Comparison of ENCODE assay signal across 8 mouse cellular contexts in genomic region chr16:58421696-58422354, GRCm38 (mm10). TPM values are rescaled to one million over a fixed set of nuclear protein-coding genes. Genes with fewer than 3 reads are reported as not detected.
DNase-seq lines count a peak whose midpoint lies in the region; ATAC-seq and TF ChIP-seq lines count a peak whose summit lies in the region.
"Had no signal": no experiment of that assay in that cellular context is flagged by ENCODE, and none has a peak within 500 bp of the region (broad histone marks: within the 10 kb centered on the region; RNA-seq: fewer than 3 reads in every experiment).

No protein-coding gene starts in this region.

- no peak overlapping the region for H3K4me3 ChIP-seq in liver, postnatal 0 days (ENCODE audit: low read depth, low read length)
- H3K4me3 ChIP-seq in liver, embryonic 12.5 days = no peak overlapping the region
- H3K4me3 ChIP-seq in intestine, embryonic 15.5 days (replicated peaks) = no peak overlapping the region
- no peak overlapping the region for H3K4me3 ChIP-seq in midbrain, embryonic 11.5 days (ENCODE audit: low read depth, low read length)

- 0 out of 2 replicates have a peak, but pooled peaks have one; percentile 33 for TF ChIP-seq EP300 in liver, postnatal 0 days (IDR thresholded peaks at IDR 0.05; ENCODE audit: low read depth)

- H3K4me1 ChIP-seq in liver, postnatal 0 days (ENCODE audit: insufficient read depth) = 0 out of 2 replicates have a peak, but pooled peaks cover 4% of the 10 kb centered on the region
- H3K4me1 ChIP-seq in liver, embryonic 12.5 days = 0 out of 2 replicates have a peak, but pooled peaks cover 5% of the 10 kb centered on the region
- H3K4me1 ChIP-seq in intestine, embryonic 15.5 days (replicated peaks) = 0 out of 2 replicates have a peak, but pooled peaks cover 5% of the 10 kb centered on the region
- no peaks in the 10 kb centered on the region for H3K4me1 ChIP-seq in midbrain, embryonic 11.5 days (ENCODE audit: control insufficient read depth, insufficient read depth, low read length)

- no peak for DNase-seq in liver, postnatal 0 days
- peak; percentile 8 to 25 for DNase-seq in layer of hippocampus, postnatal 36 days
- DNase-seq in right cerebral cortex, postnatal 36 days (ENCODE audit: low spot score in 2 of 2) = peak; percentile 44 to 56
- no peak for DNase-seq in cerebellum, postnatal 25 days
- DNase-seq in midbrain, embryonic 11.5 days (ENCODE audit: low spot score, missing footprints) = no peak

- H3K9ac ChIP-seq in liver, postnatal 0 days (replicated peaks) = no peak overlapping the region
- H3K9ac ChIP-seq in liver, embryonic 12.5 days = no peak overlapping the region
- H3K9ac ChIP-seq in intestine, embryonic 15.5 days = no peak overlapping the region
- no peak overlapping the region for H3K9ac ChIP-seq in midbrain, embryonic 11.5 days (ENCODE audit: low read length)

- 59% methylated on average over 11 of the region's 11 CpGs for WGBS in liver, postnatal 0 days (ENCODE audit: insufficient replicate concordance)
- WGBS in liver, embryonic 12.5 days (ENCODE audit: insufficient replicate concordance) = 63% methylated on average over 11 of the region's 11 CpGs
- WGBS in intestine, embryonic 15.5 days = 35% methylated on average over 11 of the region's 11 CpGs
- WGBS in midbrain, embryonic 11.5 days = 71% methylated on average over 11 of the region's 11 CpGs

- H3K9me3 ChIP-seq in liver, postnatal 0 days (ENCODE audit: low read length) = no peaks in the 10 kb centered on the region
- no peaks in the 10 kb centered on the region for H3K9me3 ChIP-seq in liver, embryonic 12.5 days (replicated peaks)
- no peaks in the 10 kb centered on the region for H3K9me3 ChIP-seq in intestine, embryonic 15.5 days
- H3K9me3 ChIP-seq in midbrain, embryonic 11.5 days (ENCODE audit: control insufficient read depth, low read length) = no peaks in the 10 kb centered on the region

- H3K27me3 ChIP-seq in liver, postnatal 0 days (ENCODE audit: insufficient read depth, low read length) = no peaks in the 10 kb centered on the region
- H3K27me3 ChIP-seq in liver, embryonic 12.5 days (replicated peaks) = no peaks in the 10 kb centered on the region
- H3K27me3 ChIP-seq in intestine, embryonic 15.5 days (replicated peaks) = no peaks in the 10 kb centered on the region
- H3K27me3 ChIP-seq in midbrain, embryonic 11.5 days (ENCODE audit: control insufficient read depth, insufficient read depth, low read length) = no peaks in the 10 kb centered on the region

- no peak overlapping the region for H3K27ac ChIP-seq in liver, postnatal 0 days (ENCODE audit: low read depth)
- no peak overlapping the region for H3K27ac ChIP-seq in liver, embryonic 12.5 days
- H3K27ac ChIP-seq in intestine, embryonic 15.5 days = peak overlapping the region; percentile 1; the same call in 1 of the 2 replicates
- no peak overlapping the region for H3K27ac ChIP-seq in midbrain, embryonic 11.5 days (ENCODE audit: low read depth, low read length)

- H3K36me3 ChIP-seq in liver, postnatal 0 days (replicated peaks; ENCODE audit: insufficient read depth, low read length) = no peaks in the 10 kb centered on the region
- H3K36me3 ChIP-seq in liver, embryonic 12.5 days = 0 out of 2 replicates have a peak, but pooled peaks cover 5% of the 10 kb centered on the region
- H3K36me3 ChIP-seq in intestine, embryonic 15.5 days = no peaks in the 10 kb centered on the region
- no peaks in the 10 kb centered on the region; the same call in 1 of the 2 replicates for H3K36me3 ChIP-seq in midbrain, embryonic 11.5 days (ENCODE audit: control insufficient read depth, insufficient read depth, low read length)

- H3K4me2 ChIP-seq in liver, postnatal 0 days (ENCODE audit: low read depth, low read length) = no peak overlapping the region
- no peak overlapping the region for H3K4me2 ChIP-seq in liver, embryonic 12.5 days
- H3K4me2 ChIP-seq in intestine, embryonic 15.5 days (replicated peaks) = no peak overlapping the region
- H3K4me2 ChIP-seq in midbrain, embryonic 11.5 days = no peak overlapping the region
- H3K4me2 ChIP-seq: liver, embryonic 11.5 days had no signal

- TF ChIP-seq CTCF in liver, postnatal 0 days (IDR thresholded peaks at IDR 0.05; ENCODE audit: low read depth) = no peak

- ATAC-seq in liver, postnatal 0 days = peak; percentile 91
- no peak for ATAC-seq in liver, embryonic 12.5 days
- ATAC-seq in intestine, embryonic 15.5 days = peak; percentile 77
- ATAC-seq in midbrain, embryonic 11.5 days (ENCODE audit: low FRiP score) = no peak

RNA-seq across cellular contexts. Expression of gene Dcbld2, which starts 13.6 kb away (rescaled TPM):
- polyA plus RNA-seq in liver, postnatal 0 days (2015; fragmentation: Nextera tagmentation; extraction: Ambion mirVana) = 0.31 and 0.64 TPM in 2 replicates
- polyA plus RNA-seq in liver, embryonic 12.5 days (2016; fragmentation: Nextera tagmentation; extraction: Ambion mirVana) = 4.7 and 6.1 TPM in 2 replicates
- 5.0 and 5.9 TPM in 2 replicates for polyA plus RNA-seq in intestine, embryonic 15.5 days (2015; fragmentation: Nextera tagmentation; extraction: Ambion mirVana)
- total RNA-seq in layer of hippocampus, postnatal 36 days (2021) = 10 to 100 TPM; 12.2 to 13.2 TPM
- polyA plus RNA-seq in midbrain, embryonic 11.5 days (2014; fragmentation: Nextera tagmentation; extraction: Ambion mirVana) = 10.0 and 11.5 TPM in 2 replicates

Comparison
In these comparisons a context has a peak if more than half of its experiments do, and no peak if none do; other contexts are left out.
1. ATAC-seq: peak in liver, postnatal 0 days (single experiment) and intestine, embryonic 15.5 days (single experiment); none in liver, embryonic 12.5 days (single experiment) and midbrain, embryonic 11.5 days (single experiment).
2. DNase-seq: peak in layer of hippocampus, postnatal 36 days (2 of 2) and right cerebral cortex, postnatal 36 days (2 of 2); none in liver, postnatal 0 days (single experiment), cerebellum, postnatal 25 days (0 of 2) and midbrain, embryonic 11.5 days (single experiment).